ENCODE assay signal across 17 mouse cellular contexts in the genomic region with DNA sequence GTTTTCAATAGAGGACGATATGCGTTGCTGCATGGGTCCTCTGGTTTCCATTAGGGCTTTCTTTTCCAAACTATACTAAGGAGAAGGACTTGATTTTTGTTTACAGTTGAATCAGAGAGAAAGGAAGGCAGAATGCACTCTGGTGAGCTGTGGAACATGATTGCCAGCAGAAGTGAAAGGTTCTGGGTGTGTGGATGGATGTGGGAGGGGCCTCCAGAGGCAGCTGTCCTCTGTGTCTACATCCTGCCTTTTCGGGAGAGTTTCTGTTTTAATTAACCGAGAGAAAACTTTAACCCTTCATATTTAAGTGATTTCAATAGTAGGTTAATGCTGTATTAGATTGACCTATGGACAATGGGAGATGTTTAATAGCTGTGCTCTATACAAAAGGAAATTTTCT. TPM values are rescaled to one million over a fixed set of nuclear protein-coding genes. Genes with fewer than 3 reads are reported as not detected.
"Had no signal": no experiment of that assay in that cellular context is flagged by ENCODE, and none has a peak within 500 bp of the region (broad histone marks: within the 10 kb centered on the region; RNA-seq: fewer than 3 reads in every experiment).

No protein-coding gene starts in this region.

- H3K36me3 ChIP-seq: limb, embryonic 10.5 days; liver, embryonic 12.5 days; lung, embryonic 15.5 days; midbrain, embryonic 12.5 days; neural tube, embryonic 15.5 days had no signal

- H3K4me2 ChIP-seq: liver, embryonic 12.5 days; lung, embryonic 15.5 days; midbrain, embryonic 12.5 days; neural tube, embryonic 15.5 days had no signal

- DNase-seq: kidney, adult 11 months; kidney, adult 9 months; kidney, postnatal 4 days; lung, postnatal 14 days had no signal

- H3K9me3 ChIP-seq: limb, embryonic 10.5 days; liver, embryonic 12.5 days; lung, embryonic 15.5 days; midbrain, embryonic 12.5 days; neural tube, embryonic 15.5 days had no signal

- H3K9ac ChIP-seq: liver, embryonic 12.5 days; lung, embryonic 15.5 days; midbrain, embryonic 12.5 days; neural tube, embryonic 15.5 days had no signal

- H3K4me1 ChIP-seq: limb, embryonic 10.5 days; liver, embryonic 12.5 days; lung, embryonic 15.5 days; midbrain, embryonic 12.5 days; neural tube, embryonic 15.5 days had no signal

- H3K27ac ChIP-seq: kidney, postnatal 0 days; layer of hippocampus, adult 2 months; limb, embryonic 10.5 days; liver, embryonic 12.5 days; lung, embryonic 15.5 days; midbrain, embryonic 12.5 days; neural tube, embryonic 15.5 days; stomach, postnatal 0 days had no signal

- H3K4me3 ChIP-seq: layer of hippocampus, adult 2 months; limb, embryonic 10.5 days; liver, embryonic 12.5 days; lung, embryonic 15.5 days; midbrain, embryonic 12.5 days; neural tube, embryonic 15.5 days had no signal

- H3K27me3 ChIP-seq: liver, embryonic 12.5 days; lung, embryonic 15.5 days; midbrain, embryonic 12.5 days; neural tube, embryonic 15.5 days had no signal

- ATAC-seq: liver, embryonic 12.5 days; midbrain, embryonic 16.5 days had no signal

RNA-seq across cellular contexts. Expression of gene Sh2d1a, which starts 46.3 kb away (rescaled TPM):
- polyA plus RNA-seq: liver, embryonic 12.5 days; liver, embryonic 16.5 days had no signal

RNA-seq across cellular contexts. Expression of gene Tex13c2, which starts 59.0 kb away (rescaled TPM):
- polyA plus RNA-seq: intestine, embryonic 14.5 days; kidney, postnatal 0 days; limb, embryonic 10.5 days; limb, embryonic 14.5 days; liver, embryonic 12.5 days; liver, embryonic 16.5 days; lung, embryonic 15.5 days; midbrain, embryonic 12.5 days; neural tube, embryonic 11.5 days; neural tube, embryonic 15.5 days; stomach, postnatal 0 days had no signal
